Mouse (Mus musculus) bone marrow, adult 2 months (tissue): ENCODE measurements at regions not wholly inside any gene's neighbourhood (a gene's known extent, or its start where the extent isn't known, plus 50 kb on each side); places are given as distances from the start of the nearest gene placed in this dataset.

Source experiments
- H3K27ac ChIP-seq: fragments of 200-500 bp; 2 replicates; pipeline ENCODE4 v1.5.1; 2012; ENCODE audit warnings: low read depth, mild to moderate bottlenecking, control low read depth, inconsistent platforms, low read length; ENCODE audit not compliant: control insufficient read depth, poor library complexity, insufficient read depth
- H3K4me1 ChIP-seq: fragments of 200-500 bp; 2 replicates; pipeline ENCODE4 v1.6.1; 2011; ENCODE audit warnings: low read length; ENCODE audit not compliant: control insufficient read depth, insufficient read depth
- H3K4me3 ChIP-seq: fragments of 200-500 bp; replicated peaks from 2 replicates; pipeline ENCODE3; 2011; ENCODE audit warnings: mild to moderate bottlenecking, low read depth, low read length, control low read depth; ENCODE audit not compliant: control insufficient read depth
- CTCF ChIP-seq: fragments of 200-500 bp; IDR thresholded peaks from 2 replicates; pipeline ENCODE4 v1.5.1; 2011; ENCODE audit warnings: low read length, control low read depth; ENCODE audit not compliant: control insufficient read depth, insufficient read depth
- POLR2A ChIP-seq: fragments of 200-500 bp; IDR thresholded peaks from 2 replicates; pipeline ENCODE4 v1.6.1; 2011; ENCODE audit warnings: low read depth, mild to moderate bottlenecking, control low read depth, low read length, borderline replicate concordance; ENCODE audit not compliant: control insufficient read depth
- WGBS: fragments of 180-500 bp; shearing (Covaris S2); methylation state at CpG from one replicate; pipeline ENCODE4 v1.1.7; 2018; 5-methylcytosine and 5-hydroxymethylcytosine counted together

GRCm38 (mm10) chr14:76821892-76822291 lies 214.7 kb upstream of the Ccdc122 start:
- TF ChIP-seq CTCF (no peak), POLR2A (no peak)
- no peak overlapping the region for H3K27ac ChIP-seq
- H3K4me1 ChIP-seq, result peaks cover 1% of the 10 kb centered on the region; the same call in 1 of the 2 replicates
- no peak overlapping the region for H3K4me3 ChIP-seq
- WGBS, result 89% methylated on average over 8 of the region's 8 CpGs

- 81% methylated on average over 7 of the region's 7 CpGs for WGBS
Observed at GRCm38 (mm10) chr14:76821484-76821883, 215.1 kb upstream of the Ccdc122 start.

GRCm38 (mm10) chr14:76820989-76821388 lies 215.6 kb upstream of the Ccdc122 start:
- 86% methylated on average over 6 of the region's 6 CpGs for WGBS
- TF ChIP-seq POLR2A (no peak), CTCF (no peak)
- H3K4me3 ChIP-seq, result no peak overlapping the region
- peaks cover 1% of the 10 kb centered on the region; the same call in 1 of the 2 replicates for H3K4me1 ChIP-seq
- no peak overlapping the region for H3K27ac ChIP-seq

More at GRCm38 (mm10) chr14:76821484-76821883, 215.1 kb upstream of the Ccdc122 start:
- no peak overlapping the region for H3K4me3 ChIP-seq
- no peak overlapping the region for H3K27ac ChIP-seq
- no peak for TF ChIP-seq POLR2A
- no peak for TF ChIP-seq CTCF
- H3K4me1 ChIP-seq, result peaks cover 1% of the 10 kb centered on the region; the same call in 1 of the 2 replicates

GRCm38 (mm10) chr14:76819690-76820089 lies 216.9 kb upstream of the Ccdc122 start:
- WGBS, result 87% methylated on average over 8 of the region's 8 CpGs
- Histone ChIP-seq H3K4me3 (no peak overlapping the region), H3K27ac (no peak overlapping the region), H3K4me1 (peaks cover 1% of the 10 kb centered on the region; the same call in 1 of the 2 replicates)
- no peak for TF ChIP-seq POLR2A
- no peak for TF ChIP-seq CTCF

- no peak overlapping the region for H3K4me3 ChIP-seq
- TF ChIP-seq POLR2A, result no peak
- TF ChIP-seq CTCF, result no peak
- WGBS, result 31% methylated on average over 10 of the region's 10 CpGs
- no peak overlapping the region for H3K27ac ChIP-seq
- peaks cover 1% of the 10 kb centered on the region; the same call in 1 of the 2 replicates for H3K4me1 ChIP-seq
Observed at GRCm38 (mm10) chr14:76818256-76819010, 218.1 kb upstream of the Ccdc122 start.

- WGBS, result 83% methylated on average over 5 of the region's 5 CpGs
- no peak overlapping the region for H3K27ac ChIP-seq
Observed at GRCm38 (mm10) chr14:76817189-76817772, 219.3 kb upstream of the Ccdc122 start.

GRCm38 (mm10) chr14:76816666-76817065 lies 219.9 kb upstream of the Ccdc122 start:
- WGBS, result 77% methylated on average over 2 of the region's 2 CpGs
- Histone ChIP-seq H3K27ac (no peak overlapping the region), H3K4me1 (no peaks in the 10 kb centered on the region), H3K4me3 (no peak overlapping the region)
- no peak for TF ChIP-seq CTCF
- TF ChIP-seq POLR2A, result no peak

More at GRCm38 (mm10) chr14:76817189-76817772, 219.3 kb upstream of the Ccdc122 start:
- Histone ChIP-seq H3K4me1 (no peaks in the 10 kb centered on the region), H3K4me3 (no peak overlapping the region)
- no peak for TF ChIP-seq POLR2A
- TF ChIP-seq CTCF, result no peak

GRCm38 (mm10) chr14:76812155-76812875 lies 224.3 kb upstream of the Ccdc122 start:
- Histone ChIP-seq H3K4me1 (no peaks in the 10 kb centered on the region), H3K27ac (no peak overlapping the region), H3K4me3 (no peak overlapping the region)
- no peak for TF ChIP-seq POLR2A
- no peak for TF ChIP-seq CTCF
- 82% methylated on average over 14 of the region's 14 CpGs for WGBS
